Mouse (Mus musculus) adrenal gland, adult 2 months (tissue): ENCODE data around the gene Mical3. TPM values are rescaled to one million over a fixed set of nuclear protein-coding genes. Genes with fewer than 3 reads are reported as not detected.

Source experiments
- DNase-seq: peaks from one replicate; pipeline ENCODE4 v3.0.0; 2021
- polyA plus RNA-seq: library from polyadenylated mRNA; depleted of rRNA; stranded (reverse); fragments of >200 nt; gene quantifications from 2 replicates; pipeline ENCODE4 v1.2.3, GENCODE M21; 2012
- total RNA-seq, 2 experiments: library from RNA; stranded (reverse); gene quantifications; 2 replicates each; pipeline ENCODE4 v1.2.3; 2021

Mical3 gene
- total and polyA plus RNA-seq, 3 experiments, result 19.9 to 44.3 (median 34.0) TPM

DNA sequence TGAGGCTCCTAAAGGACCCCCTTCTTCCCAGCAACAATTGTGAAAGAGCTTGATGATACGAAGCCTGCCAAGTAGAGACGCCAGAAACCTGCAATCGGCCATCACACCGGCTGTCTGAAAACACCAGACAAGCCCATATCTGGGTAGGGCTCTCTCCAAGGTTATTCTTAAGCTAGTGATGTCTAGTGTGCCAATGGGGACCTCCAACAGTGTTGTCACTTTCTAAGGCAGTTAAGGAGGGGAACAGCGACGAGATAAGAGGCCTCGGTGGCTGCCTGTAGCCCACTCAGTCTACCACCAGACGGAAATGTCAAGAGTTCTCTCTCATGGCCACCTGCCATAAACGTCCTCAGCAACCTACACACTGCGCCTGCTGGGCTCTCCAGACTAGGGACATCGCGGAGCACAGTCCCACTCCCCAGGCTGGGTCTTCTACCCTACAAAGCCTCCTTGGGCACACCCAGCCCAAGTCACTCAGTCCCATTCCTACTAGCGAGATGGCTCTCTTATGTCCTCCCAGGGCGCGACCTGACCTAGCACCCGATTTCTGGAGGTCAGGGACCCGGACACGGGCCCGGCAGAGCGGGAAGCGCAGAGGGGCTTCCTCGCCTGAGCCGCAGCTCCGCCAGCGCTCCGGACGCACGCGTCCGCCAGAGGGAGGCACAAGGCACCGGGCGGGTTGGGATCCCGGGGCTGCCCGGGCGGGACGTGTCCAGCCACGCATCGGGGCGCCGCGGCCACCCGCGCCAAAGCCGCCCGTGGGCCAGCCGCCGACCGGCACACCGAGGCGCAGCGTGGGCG lies 21.4 kb downstream of the Mical3 start:
- DNase-seq, result peak; percentile 57

- no peak for DNase-seq
These were observed 22.7 kb downstream of the Mical3 start for GRCm38 (mm10) chr6:121108075-121108474.

GRCm38 (mm10) chr6:121106711-121107405 lies 23.9 kb downstream of the Mical3 start:
- no peak for DNase-seq

DNA sequence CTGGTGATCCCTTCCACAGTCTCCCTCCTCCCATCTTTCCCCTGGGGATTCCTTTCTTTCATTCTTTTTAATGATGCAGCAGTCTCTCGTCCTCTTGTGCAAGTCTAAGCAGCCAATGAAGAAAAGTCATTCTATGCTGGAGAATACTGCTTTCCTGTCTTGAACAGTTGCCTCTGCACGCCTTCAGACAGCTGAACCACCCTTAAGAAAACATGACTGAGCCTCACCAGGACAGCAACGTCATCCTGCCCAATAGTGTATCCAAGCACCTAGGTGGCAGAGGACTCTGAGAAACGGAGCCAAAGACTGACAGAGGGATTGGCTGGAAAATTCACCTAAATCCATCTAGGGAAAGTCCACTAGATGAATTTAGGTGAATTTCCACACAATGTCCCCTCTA lies 25.1 kb downstream of the Mical3 start:
- no peak for DNase-seq

- no peak for DNase-seq
These were observed 27.2 kb downstream of the Mical3 start for GRCm38 (mm10) chr6:121103406-121104171.

DNA sequence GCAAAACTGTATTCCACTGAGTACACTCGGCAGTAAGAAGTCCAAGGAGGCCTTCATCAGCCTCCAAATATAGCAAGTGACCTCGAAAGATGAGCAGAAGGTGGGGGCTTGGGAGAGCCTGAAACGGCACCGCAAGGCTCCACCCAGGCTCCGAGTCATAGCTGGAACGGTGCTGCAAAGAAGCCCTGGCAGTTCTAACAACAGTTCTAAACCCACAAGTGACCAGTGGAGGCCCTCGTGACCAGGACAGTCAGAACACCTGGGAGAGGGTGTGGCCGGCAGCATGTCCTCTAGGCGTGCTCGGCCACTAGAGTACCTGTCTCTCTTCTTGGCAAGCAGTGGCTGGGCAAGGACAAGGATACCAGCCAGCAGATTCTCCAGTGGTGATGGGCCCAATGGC lies 27.9 kb downstream of the Mical3 start:
- peak; percentile 76 for DNase-seq

GRCm38 (mm10) chr6:121102084-121102483 lies 28.7 kb downstream of the Mical3 start:
- no peak for DNase-seq

DNA sequence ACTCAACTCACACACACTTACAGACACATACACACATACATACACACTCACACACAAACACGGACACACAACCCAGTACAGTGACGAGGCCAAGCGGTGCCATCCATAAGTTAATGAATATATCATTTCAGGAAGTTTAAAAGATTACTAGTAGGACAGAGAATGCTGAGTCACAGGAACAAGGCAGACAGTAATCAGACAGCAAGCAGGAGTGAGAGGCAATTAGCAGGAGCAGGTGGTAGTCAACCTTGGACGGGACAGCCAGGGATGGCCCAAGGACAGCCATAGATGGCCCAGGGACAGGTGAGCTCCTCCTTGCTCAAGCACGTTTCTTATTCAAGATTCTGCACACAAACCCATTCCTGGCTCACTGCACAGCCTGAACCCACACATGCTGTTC lies 29.6 kb downstream of the Mical3 start:
- no peak for DNase-seq

GRCm38 (mm10) chr6:121099831-121100230 lies 31.0 kb downstream of the Mical3 start:
- DNase-seq, result no peak

GRCm38 (mm10) chr6:121099228-121099608 lies 31.6 kb downstream of the Mical3 start:
- DNase-seq, result no peak

DNA sequence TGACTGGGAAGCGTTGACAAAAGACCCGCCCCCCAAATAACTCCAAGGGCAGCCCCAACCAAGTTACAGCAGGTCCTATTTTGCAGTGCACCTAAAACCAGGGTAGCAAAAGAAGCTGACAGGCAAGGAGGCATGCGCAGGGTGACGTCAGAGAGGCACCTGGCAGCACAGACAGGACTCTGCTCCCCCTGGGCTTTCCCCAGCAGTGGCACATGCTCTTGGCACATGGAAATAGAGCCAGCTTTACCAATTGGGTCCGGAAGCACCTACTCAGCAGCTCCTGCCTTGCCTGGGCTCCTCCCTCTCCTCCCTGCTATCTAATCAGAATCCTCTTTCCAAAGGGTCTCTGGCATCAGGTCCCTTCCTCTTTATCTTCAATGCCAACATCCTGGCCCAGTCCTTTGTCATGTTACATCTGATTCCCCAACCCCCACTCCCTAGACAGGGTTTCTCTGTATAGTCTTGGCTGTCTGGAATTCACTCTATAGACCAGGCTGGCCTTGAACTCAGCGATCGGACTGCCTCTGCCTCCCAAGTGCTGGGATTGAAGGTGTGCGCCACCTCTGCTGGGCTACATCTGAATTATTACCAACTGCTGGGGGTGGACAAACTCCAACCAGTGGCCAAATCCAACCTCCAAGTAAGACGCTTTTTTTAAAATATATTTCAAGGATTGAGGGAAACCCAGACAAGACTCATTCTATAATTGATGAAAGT lies 32.1 kb downstream of the Mical3 start:
- no peak for DNase-seq

DNA sequence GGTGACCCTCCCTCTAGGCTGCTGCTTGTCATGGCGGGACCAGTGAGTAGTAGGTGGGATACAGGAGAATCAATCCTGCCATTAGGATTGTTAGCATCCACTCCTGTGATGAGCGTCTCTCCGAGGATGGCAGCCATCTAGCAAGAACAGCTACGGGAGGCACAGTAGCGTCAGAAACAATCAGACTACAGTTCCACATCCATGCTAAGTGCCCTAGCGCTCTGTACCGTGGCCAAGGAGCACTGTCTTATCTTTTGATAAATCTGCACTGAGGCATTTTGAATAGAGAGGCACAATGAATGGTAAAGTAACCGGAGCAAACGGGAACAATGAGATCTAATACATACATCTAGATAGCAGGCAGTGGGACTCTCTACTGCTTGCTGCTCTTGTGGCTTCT lies 32.7 kb downstream of the Mical3 start:
- DNase-seq, result no peak

- no peak for DNase-seq
These were observed 33.9 kb downstream of the Mical3 start for GRCm38 (mm10) chr6:121096862-121097261.

DNA sequence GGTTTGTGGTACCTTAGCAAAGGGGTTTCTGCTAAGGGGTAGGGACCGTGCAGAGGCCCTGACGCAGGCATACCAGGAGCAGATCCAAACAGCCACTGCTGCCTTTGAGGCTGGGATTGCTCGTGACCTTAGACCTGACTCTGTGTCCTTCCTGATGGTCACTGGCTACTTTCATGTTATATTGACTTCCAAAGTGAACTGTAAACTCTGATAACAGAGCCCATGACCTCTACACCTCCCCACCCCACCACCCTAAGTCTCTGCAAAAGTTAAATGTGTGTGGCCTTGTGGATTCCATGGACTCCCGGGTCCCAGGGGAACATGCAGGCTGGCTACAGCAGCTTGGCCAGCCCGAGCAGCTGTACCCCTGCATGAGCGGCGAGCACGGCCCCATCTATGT lies 34.4 kb downstream of the Mical3 start:
- DNase-seq, result no peak

DNA sequence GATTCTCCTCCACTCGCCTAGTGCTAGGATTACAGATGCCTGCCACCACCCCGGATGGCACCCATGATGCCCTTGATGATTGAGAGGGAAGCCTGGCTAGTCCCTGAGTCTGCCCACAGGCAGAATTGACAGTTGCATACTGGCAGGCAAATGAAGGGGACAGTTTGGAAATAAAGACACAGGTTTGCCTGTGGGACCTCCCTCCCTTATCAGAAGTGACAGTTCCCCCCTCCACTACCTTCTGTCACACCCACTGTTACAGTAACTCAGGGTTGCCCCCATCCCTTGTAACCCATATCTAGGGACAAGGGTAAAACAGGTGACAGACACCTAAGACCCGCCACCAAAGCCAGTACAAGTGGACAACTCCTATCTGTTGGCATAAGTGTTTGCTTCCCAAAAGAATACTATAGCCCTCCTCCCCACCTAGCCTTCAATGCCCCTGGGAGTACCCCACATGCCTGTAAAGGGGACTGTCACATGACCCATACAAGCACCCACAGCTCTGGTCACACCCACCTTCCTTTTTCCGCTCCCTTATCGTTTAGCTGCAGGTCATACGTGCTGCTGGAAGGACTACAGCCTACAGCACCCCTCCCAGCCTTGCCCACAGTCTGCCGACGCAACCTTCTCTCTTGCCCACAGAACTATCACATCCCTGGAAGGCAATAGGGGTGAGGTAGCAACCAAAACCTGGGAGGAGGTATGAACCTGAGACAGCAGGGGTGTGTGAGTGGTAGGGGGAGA lies 37.0 kb downstream of the Mical3 start:
- no peak for DNase-seq

DNA sequence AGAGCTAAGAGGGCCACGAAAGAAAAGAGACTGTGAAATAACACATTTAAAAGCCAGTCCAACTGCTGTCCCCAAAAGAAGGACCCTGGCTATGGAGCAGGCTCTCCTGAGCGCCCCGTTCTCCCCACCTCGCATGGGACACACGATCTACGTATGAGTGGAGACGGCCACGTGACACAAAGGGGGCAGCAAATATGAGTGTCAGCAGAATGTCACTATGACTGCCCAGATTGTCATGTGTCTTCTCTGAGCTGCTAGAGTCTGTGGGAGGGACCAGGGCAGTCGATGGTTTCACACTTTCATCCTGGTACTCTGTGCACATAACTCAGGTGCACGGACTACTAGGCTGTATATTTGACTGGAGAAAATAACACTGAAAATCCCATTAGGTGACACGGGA lies 40.0 kb downstream of the Mical3 start:
- DNase-seq, result no peak

DNA sequence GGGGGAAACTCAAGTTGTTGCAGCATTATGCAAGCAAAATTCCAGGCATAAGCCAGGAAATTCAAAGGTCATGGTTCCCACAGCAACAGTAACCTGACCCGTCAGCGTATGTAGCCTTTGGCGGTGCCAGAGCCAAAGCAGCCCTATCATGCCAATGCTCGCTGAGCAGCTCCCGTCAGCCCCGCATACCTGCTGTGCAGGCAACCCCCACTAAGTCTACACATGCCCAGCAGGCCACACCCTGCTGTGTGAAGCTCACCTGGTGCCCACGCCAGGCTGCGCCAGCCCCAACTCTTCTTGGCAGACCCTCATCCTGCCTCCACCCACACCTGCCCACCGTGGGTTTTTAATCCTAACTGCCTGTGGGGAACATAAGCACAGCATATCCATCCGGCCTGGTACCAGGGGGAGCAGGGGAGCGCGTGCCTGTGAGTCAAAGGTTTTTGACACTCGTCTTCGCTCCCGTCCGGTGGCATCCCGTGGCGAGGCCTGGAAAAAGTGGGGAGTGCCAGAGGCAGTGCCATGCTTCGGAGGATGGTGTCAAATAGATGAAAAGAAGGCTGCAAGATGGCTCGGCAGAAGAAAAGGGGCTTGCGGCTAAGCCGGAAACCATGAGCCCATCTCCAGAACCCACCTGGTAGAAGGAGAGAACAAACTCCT lies 43.1 kb downstream of the Mical3 start:
- peak; percentile 76 for DNase-seq

- no peak for DNase-seq
These were observed 43.7 kb downstream of the Mical3 start for GRCm38 (mm10) chr6:121087127-121087526.

DNA sequence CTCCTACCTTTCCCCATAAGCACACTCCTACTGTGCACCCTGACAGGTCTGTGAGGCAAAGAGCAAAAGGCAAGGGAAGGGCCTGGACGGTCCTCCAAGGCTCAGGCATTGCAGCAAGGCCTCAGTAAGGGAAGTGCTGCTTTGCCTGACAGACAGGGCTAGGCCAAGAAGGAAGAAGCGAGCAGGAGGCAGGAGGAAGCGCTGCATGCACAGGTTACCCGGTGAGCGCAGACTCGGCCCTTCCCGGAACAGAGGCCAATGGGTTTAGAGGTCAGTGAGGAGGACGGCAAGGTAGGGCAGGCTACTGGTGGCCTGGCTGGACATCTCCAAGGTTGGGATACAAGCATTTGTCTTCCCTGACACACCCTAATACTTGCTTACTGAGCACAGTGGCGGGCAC lies 44.6 kb downstream of the Mical3 start:
- no peak for DNase-seq

DNA sequence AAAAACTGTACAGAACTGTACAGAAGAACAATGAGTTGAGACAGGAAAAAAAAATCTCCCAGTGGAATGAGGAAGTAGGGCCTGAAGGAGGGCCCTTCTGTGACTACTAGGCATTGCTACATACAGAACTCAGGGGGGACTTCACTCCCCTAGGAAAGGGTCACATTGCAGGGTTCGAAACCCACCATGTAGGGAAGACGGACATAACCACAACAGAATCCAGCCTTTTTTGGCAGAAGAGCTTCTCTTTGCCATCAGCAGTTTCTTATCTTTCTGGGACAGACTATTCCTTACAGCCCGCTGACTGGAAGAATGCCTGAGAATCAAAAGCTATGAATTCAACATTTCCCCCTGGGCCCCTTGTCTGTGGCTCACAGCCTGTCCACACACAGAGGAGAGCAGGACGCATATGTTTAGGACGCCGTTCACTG lies 46.7 kb downstream of the Mical3 start:
- DNase-seq, result no peak

DNA sequence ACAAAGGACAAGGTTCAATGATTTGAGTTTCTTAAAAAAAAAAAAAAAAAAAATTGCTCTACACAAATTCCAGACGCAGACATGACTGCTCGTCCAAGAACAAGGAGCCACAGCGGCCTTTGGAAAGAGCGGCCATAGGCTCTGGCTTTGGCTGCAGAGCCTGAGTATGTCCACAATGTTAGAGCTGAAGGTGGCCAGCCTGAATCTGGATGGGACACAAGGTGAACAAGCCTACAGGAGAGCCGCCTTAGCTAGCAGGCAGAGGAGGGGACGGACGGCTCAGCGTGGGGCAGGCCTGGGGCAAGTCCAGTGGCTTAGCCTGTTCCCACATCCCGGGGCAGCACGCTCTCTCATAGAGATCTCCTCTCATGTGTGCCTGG lies 48.7 kb downstream of the Mical3 start:
- DNase-seq, result no peak
